Mouse (Mus musculus) CH12.LX (cell line): ENCODE data around the gene G430095P16Rik.

ENCODE experiments used
- CHD2 ChIP-seq: IDR thresholded peaks from 2 replicates; pipeline ENCODE4 v1.6.1; 2011; ENCODE audit warnings: low read length, improper control_type of control experiment
- CTCF ChIP-seq, 2 experiments: IDR thresholded peaks in 1 of 2; conservative IDR thresholded peaks in 1 of 2; 2 replicates each; pipeline ENCODE4 v1.5.1; 2011 to 2012; ENCODE audit warnings: low read depth in 2 of 2, low read length in 2 of 2, improper control_type of control experiment in 1 of 2, inconsistent platforms in 1 of 2, mild to moderate bottlenecking in 1 of 2, moderate library complexity in 1 of 2
- EP300 ChIP-seq: IDR thresholded peaks from 2 replicates; pipeline ENCODE4 v1.6.1; 2011; ENCODE audit warnings: low read length, improper control_type of control experiment
- ETS1 ChIP-seq: conservative IDR thresholded peaks from 2 replicates; pipeline ENCODE4 v1.6.1; 2012; ENCODE audit warnings: low read depth, mild to moderate bottlenecking, inconsistent platforms, low read length, improper control_type of control experiment, moderate library complexity
- GABPA ChIP-seq: IDR thresholded peaks from 2 replicates; pipeline ENCODE4 v1.6.1; 2012; ENCODE audit warnings: low read depth, low read length, improper control_type of control experiment, inconsistent platforms; ENCODE audit not compliant: insufficient replicate concordance
- JUND ChIP-seq: conservative IDR thresholded peaks from 2 replicates; pipeline ENCODE4 v1.6.1; 2011; ENCODE audit warnings: low read depth, low read length, improper control_type of control experiment
- POLR2A ChIP-seq: IDR thresholded peaks from 2 replicates; pipeline ENCODE4 v1.6.1; 2011; ENCODE audit warnings: low read depth, mild to moderate bottlenecking, improper control_type of control experiment, low read length
- SIN3A ChIP-seq: IDR thresholded peaks from 2 replicates; pipeline ENCODE4 v1.6.1; 2012; ENCODE audit warnings: low read length, improper control_type of control experiment, inconsistent platforms
- SMC3 ChIP-seq: IDR thresholded peaks from 2 replicates; pipeline ENCODE4 v1.6.1; 2011; ENCODE audit warnings: low read depth, low read length, improper control_type of control experiment
- TCF12 ChIP-seq: IDR thresholded peaks from 2 replicates; pipeline ENCODE4 v1.6.1; 2014; ENCODE audit warnings: low read depth, mild to moderate bottlenecking, inconsistent platforms, low read length, improper control_type of control experiment
- UBTF ChIP-seq: IDR thresholded peaks from 2 replicates; pipeline ENCODE4 v1.6.1; 2012; ENCODE audit warnings: low read depth, mild to moderate bottlenecking, inconsistent platforms, low read length, improper control_type of control experiment, moderate library complexity
- USF1 ChIP-seq: IDR thresholded peaks from 2 replicates; pipeline ENCODE4 v1.6.1; 2014; ENCODE audit warnings: low read depth, mild to moderate bottlenecking, inconsistent platforms, low read length, improper control_type of control experiment
- ZC3H11A ChIP-seq: IDR thresholded peaks from 2 replicates; pipeline ENCODE4 v1.6.1; 2012; ENCODE audit warnings: low read depth, mild to moderate bottlenecking, inconsistent platforms, low read length, improper control_type of control experiment

- TF ChIP-seq POLR2A, result no peak
- TF ChIP-seq CTCF (conservative IDR thresholded peaks at IDR 0.05 in 1 of 2, IDR thresholded peaks at IDR 0.05 in 1 of 2; ENCODE audit: low read depth in 2 of 2, low read length in 2 of 2), result no peak
- TF ChIP-seq EP300, result no peak
- TF ChIP-seq SIN3A, result no peak
- no peak for TF ChIP-seq JUND
- no peak for TF ChIP-seq UBTF
- TF ChIP-seq GABPA, result no peak
- no peak for TF ChIP-seq USF1
- no peak for TF ChIP-seq ZC3H11A
- no peak for TF ChIP-seq TCF12
- TF ChIP-seq ETS1, result no peak
- no peak for TF ChIP-seq CHD2
- no peak for TF ChIP-seq SMC3
Observed at GRCm38 (mm10) chr8:84752734-84753582, 30.2 kb downstream of the G430095P16Rik start.
